Mouse (Mus musculus) spleen, postnatal 4 days (tissue): ENCODE results near the gene Ctsa.
A peak's percentile ranks its signal among the peaks of the same experiment; 100 is the strongest.
"Not testable (repeated sequence)": the region's sequence is repeated elsewhere in the genome, so short reads cannot be mapped to it uniquely, and the experiment has no call there.

Experiments used
- DNase-seq, 2 experiments: peaks; one replicate each; pipeline ENCODE4 v3.0.0; 2022; ENCODE audit warnings: low spot score in 2 of 2

Ctsa gene

DNA sequence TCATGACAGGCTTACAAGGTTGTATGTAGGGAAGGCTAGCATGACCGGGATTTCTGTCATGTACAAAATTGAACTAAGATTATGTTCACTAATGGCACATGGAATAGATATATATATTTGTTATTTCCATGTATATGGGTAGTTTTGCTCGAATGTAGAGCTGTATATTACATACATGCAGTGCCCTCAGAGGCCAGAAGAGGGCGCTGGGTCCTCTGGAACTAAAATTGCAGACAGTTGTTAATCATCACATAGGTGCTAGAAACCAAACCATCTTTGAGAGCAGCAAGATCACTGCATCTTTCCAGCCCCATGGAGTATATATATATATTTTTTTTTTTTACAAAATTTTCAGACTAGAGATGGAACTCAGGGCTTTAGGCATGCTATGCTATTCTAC lies 13.1 kb downstream of the Ctsa start:
- DNase-seq: no peak

DNA sequence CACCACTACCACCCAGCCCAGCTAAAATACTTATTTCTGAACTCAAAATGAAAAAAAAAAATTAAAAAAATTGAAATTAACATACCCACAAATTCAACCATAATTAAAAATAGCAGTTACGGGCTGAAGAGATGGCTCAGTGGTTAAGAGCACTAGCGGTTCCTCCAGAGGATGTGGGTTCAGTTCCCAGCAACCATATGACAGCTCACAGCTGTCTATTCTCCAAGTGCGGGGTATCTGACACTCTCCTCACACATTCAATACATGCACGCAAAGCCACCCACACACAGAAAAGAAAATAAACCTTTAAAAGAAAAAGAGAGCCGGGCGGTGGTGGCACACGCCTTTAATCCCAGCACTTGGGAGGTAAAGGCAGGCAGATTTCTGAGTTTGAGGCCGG lies 17.4 kb downstream of the Ctsa start:
- no peak for DNase-seq

- not testable (repeated sequence) for DNase-seq
Measured at GRCm38 (mm10) chr2:164855572-164855971, 22.9 kb downstream of the Ctsa start.

DNA sequence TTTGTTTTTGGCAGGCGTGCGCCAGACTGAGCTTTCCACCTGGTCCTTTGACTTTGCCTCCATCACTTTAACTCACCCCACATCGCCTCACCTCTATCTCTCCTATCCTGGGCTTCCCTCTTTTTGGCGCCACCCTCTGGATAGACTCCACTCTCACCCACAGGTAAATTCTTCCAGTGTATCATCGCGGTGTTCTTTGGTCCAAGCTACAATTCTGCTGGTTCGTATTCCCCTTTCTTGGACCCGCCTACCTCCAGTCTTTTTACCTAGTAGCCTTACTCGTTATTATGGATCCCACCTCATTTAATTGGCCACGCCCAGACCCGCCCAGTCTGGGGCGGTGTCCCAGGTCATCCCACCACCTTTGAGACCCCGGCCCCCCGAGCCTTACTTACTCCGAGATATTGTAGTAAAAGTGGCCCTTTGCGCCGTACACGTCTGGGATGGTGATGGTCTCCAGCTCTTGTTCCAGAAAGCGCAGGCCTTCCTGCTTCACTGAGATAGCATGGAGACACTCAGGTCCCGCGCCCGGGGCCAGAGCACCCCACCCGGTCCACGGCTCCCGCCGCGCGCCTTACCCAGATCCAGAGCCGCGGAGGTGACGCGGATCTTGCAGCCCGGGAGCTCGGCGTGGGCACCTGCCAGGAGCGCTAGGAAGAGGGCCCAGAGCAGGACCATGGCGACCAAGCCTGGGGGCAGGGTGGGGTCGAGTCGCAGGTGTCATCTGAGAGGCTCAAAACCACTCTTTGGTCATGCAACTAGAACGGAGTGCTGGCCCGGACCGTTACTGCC lies 23.8 kb downstream of the Ctsa start:
- DNase-seq: no peak

GRCm38 (mm10) chr2:164857101-164857821 lies 24.6 kb downstream of the Ctsa start, which contains the start of gene Pltp:
TSS of gene Pltp (minus strand) at chr2:164857711.
- no peak for DNase-seq

GRCm38 (mm10) chr2:164857842-164858553 lies 25.3 kb downstream of the Ctsa start:
- DNase-seq: no peak

DNA sequence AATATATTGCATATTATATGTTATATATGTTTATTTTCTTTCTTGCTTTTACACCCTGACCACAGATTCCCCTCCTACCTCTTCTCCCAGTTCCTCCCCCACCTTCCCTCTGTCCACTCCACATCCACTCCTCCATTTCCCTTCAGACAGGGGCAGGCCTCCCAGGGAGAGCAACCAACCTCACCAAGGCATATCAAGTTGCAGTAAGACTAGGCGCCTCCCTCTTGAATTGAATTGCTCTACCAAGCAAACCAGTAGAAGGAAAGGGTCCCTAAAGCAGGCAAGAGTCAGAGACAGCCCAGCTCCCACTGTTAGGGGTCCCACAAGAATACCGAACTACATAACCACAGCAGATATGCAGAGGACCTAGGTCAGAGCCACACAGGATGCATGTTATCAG lies 26.5 kb downstream of the Ctsa start:
- no peak for DNase-seq

GRCm38 (mm10) chr2:164859640-164860432 lies 27.2 kb downstream of the Ctsa start:
- DNase-seq: no peak

GRCm38 (mm10) chr2:164861094-164861493 lies 28.4 kb downstream of the Ctsa start:
- no peak for DNase-seq

GRCm38 (mm10) chr2:164862179-164862861 lies 29.6 kb downstream of the Ctsa start:
- no peak for DNase-seq

DNA sequence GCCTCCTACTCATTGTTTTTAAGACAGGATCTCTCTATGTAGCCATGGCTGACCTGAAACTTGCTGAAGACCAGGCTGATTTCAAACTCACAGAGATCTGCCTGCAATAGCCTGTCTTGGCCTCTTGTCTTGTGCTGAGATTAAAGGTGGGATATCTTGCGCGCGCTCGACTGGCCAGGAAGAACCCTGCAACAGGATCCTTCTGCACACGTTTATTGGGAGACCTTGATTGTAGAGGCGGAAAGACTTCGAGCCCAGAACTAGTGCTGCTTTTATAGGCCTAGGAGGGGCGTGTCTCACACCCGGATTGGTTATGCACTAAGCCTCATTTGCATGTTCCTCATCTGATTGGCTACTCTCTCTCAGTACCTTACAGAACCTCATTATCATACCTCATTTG lies 30.7 kb downstream of the Ctsa start:
- DNase-seq: not testable (repeated sequence)

DNA sequence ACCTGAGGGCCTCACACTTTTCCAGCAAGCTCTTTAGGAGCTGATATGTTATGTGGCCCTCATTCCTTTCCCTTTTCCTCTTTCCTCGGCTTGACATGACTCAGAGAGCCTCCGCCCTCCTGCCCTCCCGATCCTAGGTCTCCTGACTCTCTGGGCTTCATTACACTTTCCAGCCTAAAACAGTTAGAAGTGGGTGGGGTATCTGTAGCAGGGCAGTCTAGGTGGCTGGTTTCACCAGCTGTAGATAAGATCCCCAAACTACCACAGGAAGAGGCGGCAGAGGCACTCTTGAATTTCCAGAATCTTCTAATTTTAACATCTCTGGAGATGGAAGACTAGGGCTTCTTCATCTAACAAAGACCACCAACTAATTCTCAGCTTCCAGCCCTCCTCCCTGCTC lies 31.9 kb downstream of the Ctsa start:
- no peak for DNase-seq

GRCm38 (mm10) chr2:164866741-164867551 lies 34.3 kb downstream of the Ctsa start:
- DNase-seq: no peak

DNA sequence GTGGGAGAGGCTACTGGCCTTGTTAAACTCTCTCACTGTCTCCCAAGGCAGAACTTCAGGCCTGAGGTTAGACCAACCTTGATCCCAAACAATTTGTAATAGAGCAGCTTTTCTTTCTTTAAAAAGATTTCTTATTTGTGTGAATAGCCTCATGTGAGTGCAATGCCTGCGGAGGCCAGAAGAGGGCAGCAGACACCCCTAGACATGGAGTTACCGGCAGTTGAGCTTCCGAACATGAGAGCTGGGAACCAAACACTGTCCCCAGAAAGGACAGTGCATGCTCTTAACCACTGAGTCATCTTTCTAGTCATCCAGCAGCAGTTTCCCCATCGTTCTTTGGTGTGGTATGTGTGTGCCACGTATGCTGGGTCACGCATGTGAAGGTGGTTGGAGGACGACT lies 34.9 kb downstream of the Ctsa start:
- peak in 1 of 2 experiments; percentile 68 for DNase-seq

DNA sequence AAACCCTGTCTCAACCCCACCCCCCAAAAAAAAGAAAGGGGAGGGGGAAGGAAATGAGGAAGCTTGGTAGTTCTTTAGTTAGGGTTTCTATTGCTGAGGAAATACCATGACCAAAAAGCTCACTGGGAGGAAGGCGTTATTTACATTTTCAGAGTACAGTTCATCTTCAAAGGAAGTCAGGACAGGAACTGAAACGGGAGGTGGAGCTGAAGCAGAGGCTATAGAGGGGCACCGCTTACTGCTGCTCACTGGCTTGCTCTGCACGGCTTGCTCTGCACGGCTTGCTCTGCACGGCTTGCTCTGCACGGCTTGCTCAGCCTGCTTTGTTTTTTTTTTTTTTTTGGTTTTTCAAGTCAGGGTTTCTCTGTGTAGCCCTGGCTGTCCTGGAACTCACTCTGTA lies 35.8 kb downstream of the Ctsa start:
- no peak for DNase-seq

- no peak for DNase-seq
Measured at GRCm38 (mm10) chr2:164871602-164872303, 39.1 kb downstream of the Ctsa start.

GRCm38 (mm10) chr2:164873621-164874020 lies 40.9 kb downstream of the Ctsa start:
- no peak for DNase-seq

- DNase-seq: no peak
Measured at GRCm38 (mm10) chr2:164874239-164874769, 41.6 kb downstream of the Ctsa start.

GRCm38 (mm10) chr2:164875648-164876047 lies 43.0 kb downstream of the Ctsa start:
- not testable (repeated sequence) for DNase-seq
